ENCODE assay signal across 16 mouse cellular contexts in the genomic region with DNA sequence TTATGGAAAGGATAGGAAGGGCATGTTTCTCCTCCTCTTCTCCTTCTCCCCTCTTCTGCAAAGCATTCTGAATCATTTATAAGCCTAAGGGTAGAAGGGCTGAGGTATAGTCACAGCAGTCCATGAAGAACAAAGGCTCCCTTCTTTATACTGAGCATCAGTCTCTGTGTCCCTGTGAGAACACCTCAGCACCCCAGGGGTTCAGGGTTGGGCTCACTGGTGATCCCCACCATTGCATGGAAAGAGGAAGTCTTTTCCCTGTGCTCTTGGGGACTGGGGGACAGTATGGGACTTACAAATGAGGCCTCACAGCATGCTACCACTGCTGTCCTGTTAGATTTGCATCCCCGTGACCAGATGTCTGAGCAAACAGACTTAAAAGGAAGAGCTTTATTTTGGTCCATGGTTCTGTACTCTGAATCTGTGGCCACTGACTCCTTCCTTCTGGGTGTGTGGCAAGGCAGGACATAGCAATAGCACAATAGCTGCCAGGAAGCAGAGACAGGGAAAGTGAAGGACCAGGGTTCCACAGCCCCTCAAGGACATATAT.
DNase-seq lines count a peak whose midpoint lies in the region; ATAC-seq and TF ChIP-seq lines count a peak whose summit lies in the region.
"Had no signal": no experiment of that assay in that cellular context is flagged by ENCODE, and none has a peak within 500 bp of the region (broad histone marks: within the 10 kb centered on the region; RNA-seq: fewer than 3 reads in every experiment).

No protein-coding gene starts in this region.

- no peak for TF ChIP-seq EP300 in heart, adult 2 months (IDR thresholded peaks at IDR 0.05; ENCODE audit: insufficient read depth, low read depth, low read length)

- no peaks in the 10 kb centered on the region; the same call in 1 of the 2 replicates for H3K79me2 ChIP-seq in heart, adult 2 months (replicated peaks; ENCODE audit: control insufficient read depth, insufficient read depth, low read length)

- no peak overlapping the region for H3K4me3 ChIP-seq in heart, adult 2 months
- H3K4me3 ChIP-seq in midbrain, embryonic 12.5 days = no peak overlapping the region
- no peak overlapping the region for H3K4me3 ChIP-seq in midbrain, embryonic 10.5 days
- H3K4me3 ChIP-seq: embryonic facial prominence, embryonic 13.5 days; liver, embryonic 13.5 days had no signal

- intact Hi-C loops in heart, adult 2 months (cut with DNase I) = loop anchor here (5.0 kb wide), 1 partner anchor 101 kb away; no protein-coding TSS in a partner anchor
- intact Hi-C loops in gastrocnemius, postnatal 14 days (cut with DNase I; ENCODE audit: low total_unique reads) = no loop called here

- H3K4me1 ChIP-seq in heart, adult 2 months (ENCODE audit: control insufficient read depth, insufficient read depth, low read length) = peaks cover 17% of the 10 kb centered on the region
- peaks cover 6% of the 10 kb centered on the region for H3K4me1 ChIP-seq in midbrain, embryonic 12.5 days
- H3K4me1 ChIP-seq in midbrain, embryonic 10.5 days = peaks cover 6% of the 10 kb centered on the region; the same call in 1 of the 2 replicates

- no peak overlapping the region; the same call in 1 of the 2 replicates for H3K9ac ChIP-seq in heart, adult 2 months (ENCODE audit: low read depth, low read length)
- H3K9ac ChIP-seq in midbrain, embryonic 12.5 days (replicated peaks) = no peak overlapping the region
- H3K9ac ChIP-seq: embryonic facial prominence, embryonic 13.5 days; liver, embryonic 13.5 days had no signal

- WGBS in heart, adult 2 months = 79% methylated on average over 1 of the region's 1 CpGs
- WGBS in midbrain, embryonic 12.5 days = 71% methylated on average over 1 of the region's 1 CpGs
- 85% methylated on average over 1 of the region's 1 CpGs for WGBS in midbrain, embryonic 10.5 days

- no peaks in the 10 kb centered on the region for H3K9me3 ChIP-seq in midbrain, embryonic 12.5 days
- H3K9me3 ChIP-seq in midbrain, embryonic 10.5 days (replicated peaks) = no peaks in the 10 kb centered on the region
- H3K9me3 ChIP-seq: embryonic facial prominence, embryonic 13.5 days; liver, embryonic 13.5 days had no signal

- H3K27ac ChIP-seq in heart, adult 2 months = no peak overlapping the region; the same call in 1 of the 2 replicates
- H3K27ac ChIP-seq in midbrain, embryonic 12.5 days (replicated peaks) = no peak overlapping the region
- H3K27ac ChIP-seq in midbrain, embryonic 10.5 days (replicated peaks) = no peak overlapping the region
- H3K27ac ChIP-seq: embryonic facial prominence, embryonic 13.5 days; hindbrain, postnatal 0 days; liver, embryonic 13.5 days had no signal

- no peaks in the 10 kb centered on the region for H3K27me3 ChIP-seq in heart, adult 2 months (ENCODE audit: control insufficient read depth, insufficient read depth, low read length)
- no peaks in the 10 kb centered on the region for H3K27me3 ChIP-seq in midbrain, embryonic 12.5 days
- no peaks in the 10 kb centered on the region for H3K27me3 ChIP-seq in midbrain, embryonic 10.5 days (ENCODE audit: low read depth, poor library complexity, severe bottlenecking)
- no peaks in the 10 kb centered on the region for H3K27me3 ChIP-seq in splenic B cell, adult 2 months (ENCODE audit: control insufficient read depth, insufficient read depth, low read length, poor library complexity, severe bottlenecking)
- H3K27me3 ChIP-seq: embryonic facial prominence, embryonic 13.5 days; liver, embryonic 13.5 days had no signal

- no peak for TF ChIP-seq CTCF in heart, adult 2 months (IDR thresholded peaks at IDR 0.05)

- H3K4me2 ChIP-seq in midbrain, embryonic 12.5 days (replicated peaks) = no peak overlapping the region
- H3K4me2 ChIP-seq: embryonic facial prominence, embryonic 13.5 days; liver, embryonic 13.5 days had no signal

- TF ChIP-seq POLR2A in heart, adult 2 months (IDR thresholded peaks at IDR 0.05; ENCODE audit: insufficient read depth, low read depth, low read length) = no peak

- DNase-seq in heart, adult 11 months = peak; percentile 74
- no peak for DNase-seq in heart, adult 2 months
- no peak for DNase-seq in midbrain, embryonic 10.5 days (ENCODE audit: low spot score)
- peak; percentile 16 for DNase-seq in splenic B cell, adult 2 months (ENCODE audit: low read depth, low spot score)
- no peak for DNase-seq in gastrocnemius, postnatal 14 days
- no peak for DNase-seq in layer of hippocampus, adult 9-11 months
- DNase-seq: adrenal gland, postnatal 10 days; cerebellum, postnatal 25 days; left cerebral cortex, postnatal 4 days; liver, embryonic 13.5 days; lung, postnatal 10 days; thymus, postnatal 4 days had no signal

- ATAC-seq in midbrain, embryonic 12.5 days (ENCODE audit: low FRiP score, low read depth) = peak; percentile 16; the same call in 1 of the 2 replicates
- peak; percentile 65 for ATAC-seq in megakaryocyte, adult 5-6 weeks (ENCODE audit: poor library complexity, severe bottlenecking)
- ATAC-seq: hindbrain, postnatal 0 days had no signal

- peaks cover 4% of the 10 kb centered on the region for H3K36me3 ChIP-seq in heart, adult 2 months (ENCODE audit: control insufficient read depth, insufficient read depth, low read length)
- no peaks in the 10 kb centered on the region for H3K36me3 ChIP-seq in midbrain, embryonic 12.5 days
- H3K36me3 ChIP-seq in midbrain, embryonic 10.5 days = peaks cover 5% of the 10 kb centered on the region
- H3K36me3 ChIP-seq in splenic B cell, adult 2 months (ENCODE audit: control insufficient read depth, insufficient read depth, low read length, poor library complexity, severe bottlenecking) = no peaks in the 10 kb centered on the region

Comparison
In these comparisons a context has a peak if more than half of its experiments do, and no peak if none do; other contexts are left out.
1. DNase-seq: peak in heart, adult 11 months (single experiment) and splenic B cell, adult 2 months (single experiment); none in heart, adult 2 months (0 of 2), midbrain, embryonic 10.5 days (single experiment), gastrocnemius, postnatal 14 days (single experiment) and layer of hippocampus, adult 9-11 months (single experiment).